Mouse (Mus musculus) spleen, embryonic (tissue): ENCODE measurements around the gene Ctla4.

Experiments
- CTCF ChIA-PET: fragments of 350-600 bp; sonication (Branson Sonifier 250); formaldehyde crosslinking; loops from one replicate; lab custom pipeline; 2022; lab: Charles Lee

The Ctla4 gene

GRCm38 (mm10) chr1:60886981-60887380, at the start of gene Ctla4:
Gene Ctla4, plus strand, starts transcription at chr1:60887000.
- CTCF ChIA-PET: interaction anchor here (0.6 kb wide), 1 partner anchor 1174 kb away, joined by 4 read pairs; no protein-coding TSS in a partner anchor

GRCm38 (mm10) chr1:60839161-60839560, 47.6 kb upstream of the Ctla4 start:
- CTCF ChIA-PET: no interaction called here

GRCm38 (mm10) chr1:60845318-60846060, 41.3 kb upstream of the Ctla4 start:
- CTCF ChIA-PET: no interaction called here

- CTCF ChIA-PET: no interaction called here
These were observed 40.1 kb upstream of the Ctla4 start for GRCm38 (mm10) chr1:60846616-60847275.

- CTCF ChIA-PET: interaction anchor here (0.5 kb wide), 1 partner anchor 81 kb away, joined by 4 read pairs; no protein-coding TSS in a partner anchor
These were observed 37.7 kb upstream of the Ctla4 start for GRCm38 (mm10) chr1:60849112-60849511.

- CTCF ChIA-PET: no interaction called here
These were observed 37.0 kb upstream of the Ctla4 start for GRCm38 (mm10) chr1:60849816-60850215.

- CTCF ChIA-PET: no interaction called here
These were observed 35.6 kb upstream of the Ctla4 start for GRCm38 (mm10) chr1:60851041-60851781.

GRCm38 (mm10) chr1:60852075-60852769, 34.6 kb upstream of the Ctla4 start:
- CTCF ChIA-PET: interaction anchor here (0.6 kb wide), 1 partner anchor 130 kb away, joined by 9 read pairs; no protein-coding TSS in a partner anchor

GRCm38 (mm10) chr1:60852770-60853147, 34.0 kb upstream of the Ctla4 start:
- CTCF ChIA-PET: interaction anchor here (0.6 kb wide), 1 partner anchor 131 kb away, joined by 9 read pairs; no protein-coding TSS in a partner anchor

- CTCF ChIA-PET: no interaction called here
These were observed 33.4 kb upstream of the Ctla4 start for GRCm38 (mm10) chr1:60853330-60853956.

GRCm38 (mm10) chr1:60853991-60854390, 32.8 kb upstream of the Ctla4 start:
- CTCF ChIA-PET: interaction anchor here (0.7 kb wide), 1 partner anchor 389 kb away, joined by 3 read pairs; no protein-coding TSS in a partner anchor

- CTCF ChIA-PET: no interaction called here
These were observed 29.2 kb upstream of the Ctla4 start for GRCm38 (mm10) chr1:60857351-60858220.

GRCm38 (mm10) chr1:60859159-60859558, 27.6 kb upstream of the Ctla4 start:
- CTCF ChIA-PET: interaction anchor here (0.7 kb wide), 1 partner anchor 1095 kb away, joined by 9 read pairs; no protein-coding TSS in a partner anchor

- CTCF ChIA-PET: interaction anchor here (1.3 kb wide), 1 partner anchor 328 kb away, joined by 3 read pairs; no protein-coding TSS in a partner anchor
These were observed 27.0 kb upstream of the Ctla4 start for GRCm38 (mm10) chr1:60859842-60860241.

- CTCF ChIA-PET: interaction anchor here (0.6 to 1.3 kb wide), 6 partner anchors 9 to 331 kb away, joined by 3 to 9 read pairs (median 6); no protein-coding TSS in a partner anchor
These were observed 26.3 kb upstream of the Ctla4 start for GRCm38 (mm10) chr1:60860357-60860946.

- CTCF ChIA-PET: interaction anchor here (0.6 to 1.3 kb wide), 6 partner anchors 8 to 331 kb away, joined by 3 to 9 read pairs (median 6); no protein-coding TSS in a partner anchor
These were observed 25.8 kb upstream of the Ctla4 start for GRCm38 (mm10) chr1:60860955-60861354.

GRCm38 (mm10) chr1:60861431-60861830, 25.4 kb upstream of the Ctla4 start:
- CTCF ChIA-PET: interaction anchor here (0.6 kb wide), 4 partner anchors 8 to 332 kb away, joined by 3 to 9 read pairs (median 6); no protein-coding TSS in a partner anchor

- CTCF ChIA-PET: no interaction called here
These were observed 24.3 kb upstream of the Ctla4 start for GRCm38 (mm10) chr1:60862510-60862909.

- CTCF ChIA-PET: interaction anchor here (0.6 kb wide), 1 partner anchor 8 kb away, joined by 11 read pairs; no protein-coding TSS in a partner anchor
These were observed 23.8 kb upstream of the Ctla4 start for GRCm38 (mm10) chr1:60862951-60863461.
